Mouse (Mus musculus): ENCODE data around the gene Fbxo47.

DNA sequence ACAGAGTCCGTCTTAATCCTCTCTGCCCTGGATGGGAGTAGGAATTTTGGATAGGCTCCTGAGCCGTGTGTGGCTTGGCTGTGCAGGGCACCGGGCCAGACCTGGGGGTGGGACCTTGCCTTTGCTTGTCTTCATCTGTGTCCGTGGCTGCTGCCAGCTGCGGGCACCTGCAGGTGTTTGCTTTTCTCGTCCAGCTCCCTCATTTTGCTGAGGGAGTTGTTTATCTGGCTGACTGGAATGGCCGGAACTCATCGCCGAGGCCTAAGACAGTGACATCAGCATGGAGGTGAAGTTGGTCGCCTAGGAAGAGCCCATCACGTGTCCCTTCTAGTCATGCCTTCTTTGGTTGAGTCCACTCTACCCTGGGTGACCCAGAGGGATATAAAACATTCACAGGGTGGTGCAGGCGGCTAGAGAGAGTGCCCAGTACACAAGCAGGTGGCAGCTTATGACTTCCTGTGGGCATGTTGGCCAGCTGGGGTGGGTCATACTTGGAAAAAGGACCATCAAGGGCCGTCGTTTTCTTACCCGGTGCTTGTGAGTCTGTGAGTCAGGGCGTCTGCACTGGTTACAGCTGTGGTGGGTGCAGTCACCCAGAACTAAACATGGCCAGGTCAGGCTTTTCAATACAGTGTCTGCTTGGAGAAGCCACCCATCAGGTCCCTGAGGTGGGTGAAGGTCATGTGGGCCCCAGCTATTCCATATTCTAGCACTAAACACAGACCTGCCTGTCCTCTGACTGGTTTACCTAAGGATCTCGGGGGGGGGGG, 70.0 kb downstream of the Fbxo47 start:
- TF ChIP-seq CTCF (IDR thresholded peaks at IDR 0.05) (no peak), EP300 (IDR thresholded peaks at IDR 0.05) (no peak)

Measured in lung, postnatal 0 days (tissue).